Mouse (Mus musculus) frontal cortex, postnatal 14 days (tissue): ENCODE measurements around the gene Cyp3a59.
"Not testable (repeated sequence)": the region's sequence is repeated elsewhere in the genome, so short reads cannot be mapped to it uniquely, and the experiment has no call there.

Experiments
- DNase-seq, 2 experiments: peaks; one replicate each; pipeline ENCODE4 v3.0.0; 2022; ENCODE audit warnings: low spot score in 2 of 2

Gene Cyp3a59

GRCm38 (mm10) chr5:146078945-146079344 is at the start of gene Cyp3a59:
Cyp3a59 (plus strand) TSS chr5:146079257.
- not testable (repeated sequence) for DNase-seq

DNA sequence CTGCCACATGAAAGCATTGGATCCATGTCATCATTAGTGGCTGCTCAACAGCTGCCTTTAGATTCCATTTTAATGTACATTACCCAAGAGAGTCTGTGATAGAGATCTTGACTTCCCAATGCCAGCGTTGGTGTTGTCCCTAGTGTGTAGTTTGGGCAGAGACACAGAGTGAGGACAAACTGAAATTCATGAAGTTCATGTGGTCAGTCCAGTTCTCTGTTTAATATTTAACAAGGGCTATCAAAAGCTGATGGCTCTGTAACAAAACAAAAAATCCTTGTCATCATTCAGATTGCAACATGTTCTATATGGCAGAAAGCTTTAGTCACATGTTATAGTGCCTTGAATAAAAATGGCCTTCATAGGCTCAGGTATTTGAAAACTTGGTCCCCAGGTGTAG is 9.0 kb upstream of the Cyp3a59 start:
- no peak for DNase-seq

GRCm38 (mm10) chr5:146147903-146148302 is 68.8 kb downstream of the Cyp3a59 start:
- DNase-seq: no peak

GRCm38 (mm10) chr5:146150454-146150853 is 71.4 kb downstream of the Cyp3a59 start:
- DNase-seq: no peak

DNA sequence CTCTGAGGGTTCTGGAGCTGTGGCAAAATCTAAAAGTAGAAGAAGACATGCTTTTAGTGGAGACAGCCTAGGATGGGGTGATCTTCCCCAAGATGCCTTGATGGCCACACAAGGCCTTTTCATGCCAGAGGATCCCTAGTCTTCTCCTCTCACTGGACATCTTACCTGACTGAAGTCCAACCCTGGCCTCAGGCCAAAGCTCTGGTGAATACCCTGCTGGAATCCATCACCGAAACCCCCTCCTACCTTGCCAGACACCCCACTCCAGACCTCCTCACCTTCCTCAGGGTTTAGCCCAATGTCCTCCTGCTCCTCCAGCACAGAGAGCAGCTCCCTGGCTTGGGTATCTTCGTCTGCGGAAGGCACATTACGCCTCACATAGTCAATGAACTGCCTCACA is 79.3 kb downstream of the Cyp3a59 start:
- not testable (repeated sequence) for DNase-seq

DNA sequence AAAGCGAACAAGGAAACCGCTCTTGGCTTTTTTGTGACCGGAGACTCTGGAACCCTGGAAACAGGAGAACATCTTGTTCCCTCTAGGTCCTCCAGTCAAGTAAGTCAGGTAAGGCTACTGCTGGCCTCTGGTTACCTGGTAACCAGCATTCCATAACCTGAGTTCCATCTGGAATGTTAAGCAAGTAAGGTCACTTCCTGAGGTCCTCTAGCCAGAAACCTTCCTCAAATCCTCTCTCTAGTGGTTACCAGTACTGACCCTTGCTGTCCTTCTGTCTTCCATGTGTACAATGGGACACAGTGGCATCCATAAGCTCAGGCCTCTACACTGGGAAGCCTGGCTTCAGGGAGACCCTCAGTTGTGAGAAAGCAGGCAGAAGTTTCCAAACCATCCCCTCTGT is 81.4 kb downstream of the Cyp3a59 start, which contains the start of gene Gm5565:
Gm5565 (minus strand) TSS at position 101 of the 400 bp plus-strand sequence.
- DNase-seq: not testable (repeated sequence)
